Mouse (Mus musculus): ENCODE data around the gene Tfcp2.

- TF ChIP-seq ETS1 (IDR thresholded peaks at IDR 0.05; ENCODE audit: low read depth, low read length) = no peak
- TF ChIP-seq USF2 (IDR thresholded peaks at IDR 0.05; ENCODE audit: borderline replicate concordance in 1 of 2, insufficient read depth in 1 of 2, low read depth in 1 of 2, low read length in 2 of 2) = no peak
- no peak for TF ChIP-seq CTCF (IDR thresholded peaks at IDR 0.05 in 2 of 3, conservative IDR thresholded peaks at IDR 0.05 in 1 of 3; ENCODE audit: control insufficient read depth in 1 of 3, insufficient read depth in 1 of 3, low read depth in 2 of 3, low read length in 3 of 3, poor library complexity in 1 of 3, severe bottlenecking in 1 of 3)
Observed at GRCm38 (mm10) chr15:100576810-100577209, 25.0 kb upstream of the Tfcp2 start.
